Mouse (Mus musculus): ENCODE results near the gene Ppp1r11. TPM values are rescaled to one million over a fixed set of nuclear protein-coding genes. Genes with fewer than 3 reads are reported as not detected.

Gene Ppp1r11
- polyA plus RNA-seq, 1 experiment from 2014 or later, result 73.1 TPM

DNA sequence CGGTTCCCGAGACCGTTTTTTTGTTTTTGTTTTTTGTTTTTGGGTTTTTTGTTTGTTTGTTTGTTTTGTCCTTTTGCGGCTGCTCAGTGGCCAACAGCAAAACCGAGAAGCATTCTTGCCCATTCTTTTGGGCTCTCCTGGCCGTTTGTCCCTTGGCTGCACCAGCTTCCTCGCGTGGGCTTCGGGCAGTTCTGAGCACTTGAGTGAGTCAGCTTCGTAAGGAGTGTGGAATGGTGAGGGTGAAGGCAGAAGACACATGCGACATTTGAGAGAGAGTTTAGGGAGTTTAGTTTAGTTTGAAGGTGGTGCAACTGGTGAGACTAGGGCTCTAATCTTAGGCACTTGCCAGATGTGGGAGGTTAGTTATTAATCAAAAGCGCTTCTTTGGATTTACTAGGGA, 7.3 kb upstream of the Ppp1r11 start:
- Histone ChIP-seq H3K27me3 (no peaks in the 10 kb centered on the region), H3K9me3 (replicated peaks) (no peaks in the 10 kb centered on the region), H3K4me3 (peak overlapping the region; percentile 76), H3K27ac (peak overlapping the region; percentile 87), H3K4me1 (replicated peaks) (peaks cover 14% of the 10 kb centered on the region), H3K9ac (peak overlapping the region; percentile 69), H3K36me3 (peaks cover 16% of the 10 kb centered on the region), H3K4me2 (peak overlapping the region; percentile 83)
- ATAC-seq (replicated peaks; ENCODE audit: insufficient number of reproducible peaks, insufficient read depth, low FRiP score, low read depth), result no peak
- 11% methylated on average over 12 of the region's 12 CpGs for WGBS

DNA sequence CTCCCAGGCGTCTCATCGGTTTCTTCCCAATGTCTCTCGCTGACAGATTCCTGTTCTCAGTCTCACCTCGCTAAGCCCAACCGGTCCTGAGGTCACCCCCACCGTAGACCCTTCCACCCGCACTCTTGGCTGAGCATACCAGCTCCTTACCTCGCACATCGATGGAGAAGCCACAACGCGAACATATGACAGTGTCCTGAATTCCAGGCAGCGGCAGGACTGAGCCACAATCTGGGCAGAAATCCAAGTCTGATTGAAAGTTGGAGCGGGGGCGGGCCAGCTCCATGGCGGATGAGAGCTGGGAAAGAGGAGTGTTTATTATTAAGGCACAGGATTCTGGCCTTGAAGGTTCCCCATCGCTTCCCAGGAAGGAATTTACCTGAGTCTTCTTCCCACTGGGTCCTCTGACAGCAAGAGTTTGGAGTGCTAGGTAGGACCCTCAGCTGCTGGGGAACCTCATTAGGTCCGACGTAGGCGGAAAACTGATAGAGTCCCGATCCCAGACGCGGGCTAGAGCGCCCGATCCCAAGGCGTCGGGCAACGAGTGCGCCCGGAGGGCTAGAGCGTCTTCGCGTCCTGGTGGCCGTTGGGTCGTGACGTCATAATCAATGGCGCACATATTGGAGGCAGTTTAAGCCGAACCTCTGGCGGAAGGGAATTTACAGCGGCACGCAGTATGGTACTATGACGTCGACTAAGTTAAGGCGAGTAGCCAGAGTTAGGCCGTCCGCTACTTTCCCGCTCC, 6.6 kb upstream of the Ppp1r11 start, which contains the start of the genes Znrd1 and Znrd1as:
Znrd1 (minus strand) TSS at position 561 of the 745 bp plus-strand sequence.
Znrd1as (plus strand) TSS at position 594 of the 745 bp plus-strand sequence.
- WGBS, result under 1% methylated on average over 46 of the region's 46 CpGs
- Histone ChIP-seq H3K27me3 (no peaks in the 10 kb centered on the region), H3K27ac (peak within 1 kb of the TSS; percentile 87), H3K4me1 (replicated peaks) (peaks cover 14% of the 10 kb centered on the region), H3K9ac (peak within 1 kb of the TSS; percentile 79), H3K4me2 (peak within 1 kb of the TSS; percentile 83), H3K36me3 (peaks cover 16% of the 10 kb centered on the region), H3K4me3 (peak within 1 kb of the TSS; percentile 76), H3K9me3 (replicated peaks) (no peaks in the 10 kb centered on the region)
- ATAC-seq (replicated peaks; ENCODE audit: insufficient number of reproducible peaks, insufficient read depth, low FRiP score, low read depth), result peak; percentile 96

DNA sequence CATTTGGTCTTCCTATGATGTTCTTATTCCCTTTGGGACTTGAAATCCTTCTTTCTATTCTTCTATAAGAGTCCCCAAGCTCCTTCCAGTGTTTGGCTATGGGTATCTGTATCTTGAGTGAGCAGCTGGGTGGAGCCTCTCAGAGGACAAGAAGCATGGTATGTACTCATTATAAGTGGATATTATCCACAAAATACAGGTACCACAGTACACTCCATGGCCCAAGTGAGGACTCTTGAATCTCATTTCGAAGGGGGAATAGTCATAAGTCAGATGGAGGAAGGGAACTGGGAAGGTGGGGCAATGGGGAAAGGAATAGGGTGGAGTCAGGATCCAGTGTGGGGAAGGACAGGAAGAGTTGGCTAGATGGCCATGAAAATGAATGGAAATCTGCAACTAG, 1.5 kb upstream of the Ppp1r11 start:
- Histone ChIP-seq H3K4me3 (no peak overlapping the region), H3K4me1 (replicated peaks) (peaks cover 16% of the 10 kb centered on the region), H3K9me3 (replicated peaks) (no peaks in the 10 kb centered on the region), H3K9ac (no peak overlapping the region), H3K36me3 (peaks cover 26% of the 10 kb centered on the region), H3K4me2 (no peak overlapping the region), H3K27ac (no peak overlapping the region), H3K27me3 (no peaks in the 10 kb centered on the region)
- no peak for ATAC-seq (replicated peaks; ENCODE audit: insufficient number of reproducible peaks, insufficient read depth, low FRiP score, low read depth)
- 88% methylated on average over 1 of the region's 1 CpGs for WGBS

DNA sequence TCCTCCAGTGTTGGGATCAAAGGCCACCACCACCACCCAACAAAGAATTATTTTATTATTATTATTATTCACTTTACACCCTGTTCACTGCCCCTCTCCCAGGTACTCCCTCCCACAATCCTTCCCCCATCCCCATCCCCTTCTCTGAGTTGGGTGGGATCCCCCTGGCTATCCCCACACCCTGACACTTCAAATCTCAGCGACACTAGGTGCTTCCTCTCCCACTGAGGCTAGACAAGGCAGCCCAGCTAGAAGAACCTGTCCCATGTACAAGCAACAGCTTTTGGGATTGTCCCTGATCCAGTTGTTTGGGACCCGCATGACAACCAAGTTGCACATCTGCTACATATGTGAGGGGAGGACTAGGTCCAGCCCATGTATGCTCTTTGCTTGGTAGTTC, 1.1 kb upstream of the Ppp1r11 start:
- Histone ChIP-seq H3K4me1 (replicated peaks) (peaks cover 15% of the 10 kb centered on the region), H3K9ac (no peak overlapping the region), H3K4me2 (no peak overlapping the region), H3K4me3 (no peak overlapping the region), H3K27me3 (peaks cover under 1% of the 10 kb centered on the region; the same call in 1 of the 2 replicates), H3K36me3 (peaks cover 26% of the 10 kb centered on the region), H3K9me3 (replicated peaks) (no peaks in the 10 kb centered on the region), H3K27ac (no peak overlapping the region)
- 75% methylated on average over 2 of the region's 2 CpGs for WGBS
- ATAC-seq (replicated peaks; ENCODE audit: insufficient number of reproducible peaks, insufficient read depth, low FRiP score, low read depth), result no peak

DNA sequence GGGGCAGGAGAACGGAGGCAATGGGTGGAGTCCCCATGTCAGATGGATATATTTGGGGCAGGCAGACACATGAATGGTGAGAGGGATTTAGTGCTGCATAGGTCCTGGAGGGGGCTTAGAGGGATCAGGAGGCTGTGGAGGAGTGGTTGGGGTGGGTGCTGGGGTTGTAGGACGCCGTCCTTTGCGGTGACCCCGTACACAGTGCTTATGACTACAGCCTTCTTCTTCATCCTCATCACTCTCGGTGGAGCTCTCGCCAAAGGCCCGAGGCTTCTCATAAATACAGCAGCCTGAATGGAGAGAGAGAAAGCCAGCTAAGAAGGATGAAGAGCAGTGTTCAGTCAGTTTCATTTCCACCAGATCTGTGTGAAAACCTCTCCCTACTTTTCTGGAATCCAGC, 2.3 kb downstream of the Ppp1r11 start:
- Histone ChIP-seq H3K36me3 (peaks cover 12% of the 10 kb centered on the region), H3K9me3 (replicated peaks) (no peaks in the 10 kb centered on the region), H3K4me3 (no peak overlapping the region), H3K27me3 (peaks cover 30% of the 10 kb centered on the region), H3K4me1 (replicated peaks) (peaks cover 23% of the 10 kb centered on the region), H3K4me2 (no peak overlapping the region), H3K9ac (no peak overlapping the region), H3K27ac (no peak overlapping the region)
- no peak for ATAC-seq (replicated peaks; ENCODE audit: insufficient number of reproducible peaks, insufficient read depth, low FRiP score, low read depth)
- 92% methylated on average over 8 of the region's 8 CpGs for WGBS

DNA sequence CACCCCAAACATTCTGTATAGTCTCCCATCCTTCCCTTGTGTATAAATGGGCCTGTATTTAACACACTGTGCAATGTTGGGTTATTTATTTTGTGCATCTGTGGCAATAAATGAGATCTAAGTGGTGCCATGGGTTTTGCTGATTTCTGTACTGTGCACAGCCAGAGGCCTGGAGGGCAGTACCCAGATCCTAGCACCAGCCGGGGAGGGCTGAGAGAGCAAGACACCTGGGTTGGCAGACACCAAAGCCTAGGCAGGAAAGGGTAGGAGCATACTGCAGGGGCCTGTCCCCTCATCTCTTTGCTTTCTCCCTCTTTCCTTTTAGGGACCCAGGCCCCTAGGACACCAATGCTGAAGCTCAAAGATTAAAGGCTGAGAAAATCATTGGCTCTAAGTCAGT, 3.3 kb downstream of the Ppp1r11 start:
- Histone ChIP-seq H3K4me1 (replicated peaks) (peaks cover 26% of the 10 kb centered on the region), H3K9ac (no peak overlapping the region), H3K4me2 (no peak overlapping the region), H3K9me3 (replicated peaks) (no peaks in the 10 kb centered on the region), H3K36me3 (peaks cover 9% of the 10 kb centered on the region; the same call in 1 of the 2 replicates), H3K27me3 (peaks cover 40% of the 10 kb centered on the region), H3K4me3 (no peak overlapping the region), H3K27ac (no peak overlapping the region)
- WGBS, result 83% methylated on average over 1 of the region's 1 CpGs
- no peak for ATAC-seq (replicated peaks; ENCODE audit: insufficient number of reproducible peaks, insufficient read depth, low FRiP score, low read depth)

DNA sequence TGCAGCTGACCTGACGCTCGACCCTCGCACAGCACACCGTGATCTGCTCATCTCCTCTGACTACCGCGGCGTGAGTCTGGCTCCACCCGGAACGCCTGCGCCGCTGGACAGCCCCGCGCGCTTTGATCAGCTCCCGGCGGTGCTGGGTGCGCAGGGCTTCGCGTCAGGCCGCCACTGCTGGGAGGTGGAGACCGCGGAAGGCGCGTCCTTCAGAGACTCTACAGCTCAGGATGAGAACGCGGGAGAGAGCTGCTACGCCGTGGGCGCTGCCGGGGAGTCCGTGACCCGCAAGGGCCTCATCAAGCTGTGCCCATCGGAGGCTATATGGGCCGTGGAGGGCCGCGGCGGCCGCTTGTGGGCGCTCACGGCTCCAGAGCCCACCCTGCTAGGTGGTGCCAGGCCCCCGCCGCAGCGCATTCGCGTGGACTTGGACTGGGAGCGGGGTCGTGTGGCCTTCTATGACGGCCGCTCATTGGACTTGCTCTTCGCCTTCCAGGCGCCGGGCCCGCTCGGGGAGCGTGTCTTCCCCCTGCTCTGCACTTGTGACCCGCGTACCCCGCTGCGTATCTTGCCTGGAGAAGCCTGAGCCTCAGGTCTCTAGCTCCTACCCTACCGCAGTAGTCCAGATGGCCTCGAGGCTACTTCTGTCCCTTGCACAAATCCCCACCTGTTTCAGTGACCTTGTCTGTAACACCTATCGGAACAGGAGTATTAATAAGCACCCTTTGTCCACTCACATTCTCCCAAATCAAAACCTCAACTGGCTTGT, 4.3 kb downstream of the Ppp1r11 start:
- under 1% methylated on average over 62 of the region's 62 CpGs for WGBS
- peak overlapping the region; percentile 62 for H3K4me3 ChIP-seq
- peak overlapping the region; percentile 66 for H3K9ac ChIP-seq
- ATAC-seq (replicated peaks; ENCODE audit: insufficient number of reproducible peaks, insufficient read depth, low FRiP score, low read depth), result no peak
- H3K27ac ChIP-seq, result no peak overlapping the region
- peaks cover 37% of the 10 kb centered on the region for H3K4me1 ChIP-seq (replicated peaks)
- H3K9me3 ChIP-seq (replicated peaks), result no peaks in the 10 kb centered on the region
- H3K27me3 ChIP-seq, result peaks cover 50% of the 10 kb centered on the region
- peaks cover 9% of the 10 kb centered on the region; the same call in 1 of the 2 replicates for H3K36me3 ChIP-seq
- peak overlapping the region; percentile 99 for H3K4me2 ChIP-seq

DNA sequence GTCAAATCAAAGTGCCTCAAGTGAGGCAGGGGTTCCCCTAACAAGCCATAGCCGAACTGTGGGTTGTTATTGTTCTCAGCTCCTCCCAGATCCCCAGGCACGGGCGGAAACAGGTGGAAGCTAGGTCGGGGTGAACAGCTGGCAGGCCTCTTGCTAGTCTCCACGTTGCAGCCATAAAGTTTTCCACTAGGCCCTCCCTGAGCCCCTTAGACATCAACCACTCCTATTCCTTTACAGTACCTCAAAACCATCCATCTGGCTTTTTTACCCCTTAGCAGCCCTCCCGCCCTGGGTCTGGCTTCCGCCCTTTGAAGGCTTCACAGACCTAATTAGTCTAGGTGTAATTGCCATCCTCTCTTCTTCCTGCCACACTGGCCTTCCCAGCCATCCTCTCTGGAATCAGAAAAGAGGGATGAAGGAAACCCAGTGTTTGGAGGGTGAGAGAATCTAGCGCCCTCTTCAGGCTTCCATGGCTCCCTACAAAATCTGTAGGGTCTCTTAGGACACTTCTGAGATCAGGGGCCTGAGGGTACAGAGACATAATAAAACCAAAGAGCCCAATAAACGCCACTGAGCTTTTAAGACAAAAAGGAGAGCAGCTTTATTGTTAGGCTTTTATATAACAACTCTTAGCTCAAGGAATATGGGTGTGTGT, 7.3 kb downstream of the Ppp1r11 start:
- Histone ChIP-seq H3K27me3 (peaks cover 73% of the 10 kb centered on the region), H3K9me3 (replicated peaks) (no peaks in the 10 kb centered on the region), H3K4me2 (no peak overlapping the region), H3K4me1 (replicated peaks) (peaks cover 27% of the 10 kb centered on the region), H3K9ac (no peak overlapping the region), H3K4me3 (no peak overlapping the region), H3K27ac (no peak overlapping the region), H3K36me3 (peaks cover 7% of the 10 kb centered on the region; the same call in 1 of the 2 replicates)
- no peak for ATAC-seq (replicated peaks; ENCODE audit: insufficient number of reproducible peaks, insufficient read depth, low FRiP score, low read depth)
- 25% methylated on average over 9 of the region's 9 CpGs for WGBS

DNA sequence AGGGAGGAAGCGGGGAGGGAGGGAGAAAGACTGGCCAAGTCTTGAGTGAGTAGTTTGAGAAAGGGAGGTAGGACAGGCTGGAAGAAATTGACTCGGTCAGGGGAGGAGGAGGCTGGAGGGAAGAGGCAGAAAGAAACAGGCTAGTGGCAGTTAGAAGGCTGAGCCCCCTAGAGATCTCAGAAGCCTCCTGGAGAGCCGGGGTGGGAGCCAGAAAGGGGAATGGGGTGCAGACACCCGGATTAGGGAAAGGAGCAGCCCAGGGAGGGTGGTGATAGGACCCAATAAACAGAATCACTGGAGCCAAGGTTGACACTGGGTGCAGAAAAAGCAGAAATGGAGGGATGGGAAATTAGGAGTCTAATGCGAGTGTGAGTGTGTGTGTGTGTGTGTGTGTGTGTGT, 7.8 kb downstream of the Ppp1r11 start:
- Histone ChIP-seq H3K9me3 (replicated peaks) (no peaks in the 10 kb centered on the region), H3K9ac (no peak overlapping the region), H3K4me1 (replicated peaks) (peaks cover 27% of the 10 kb centered on the region), H3K4me3 (peak overlapping the region; percentile 49), H3K4me2 (peak overlapping the region; percentile 84), H3K27ac (no peak overlapping the region), H3K36me3 (0 out of 2 replicates have a peak, but pooled peaks cover 1% of the 10 kb centered on the region), H3K27me3 (peaks cover 73% of the 10 kb centered on the region)
- ATAC-seq (replicated peaks; ENCODE audit: insufficient number of reproducible peaks, insufficient read depth, low FRiP score, low read depth), result no peak
- 18% methylated on average over 5 of the region's 5 CpGs for WGBS

DNA sequence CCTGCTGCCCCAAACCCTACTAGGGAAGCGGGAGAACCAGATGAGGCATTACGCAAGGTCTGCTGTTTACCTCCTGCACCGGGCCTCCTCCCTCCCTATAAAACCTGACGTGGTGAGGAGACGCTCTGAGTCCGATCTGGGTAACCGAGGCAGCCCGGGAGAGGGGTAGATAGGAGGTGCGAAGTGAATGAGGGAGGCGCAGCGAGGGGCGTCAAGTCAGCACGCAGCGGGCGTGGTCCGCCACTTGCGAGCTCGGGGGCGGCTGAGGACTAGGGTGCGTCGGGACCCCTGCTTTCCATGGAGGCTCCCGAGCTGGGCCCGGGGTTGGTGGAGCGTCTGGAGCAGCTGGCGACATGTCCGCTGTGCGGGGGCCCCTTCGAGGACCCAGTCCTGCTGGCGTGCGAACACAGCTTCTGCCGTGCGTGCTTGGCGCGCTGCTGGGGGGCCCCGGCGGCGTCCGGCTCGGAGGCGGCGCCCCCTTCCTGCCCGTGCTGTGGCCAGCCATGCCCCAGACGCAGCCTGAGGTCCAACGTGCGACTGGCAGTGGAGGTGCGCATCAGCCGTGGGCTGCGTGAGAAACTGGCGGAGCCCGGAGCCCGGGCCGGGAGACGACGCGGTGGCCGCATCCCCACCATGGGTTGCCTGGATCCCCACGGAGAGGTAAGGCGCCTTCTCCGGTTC, 8.6 kb downstream of the Ppp1r11 start, which contains the start of gene Rnf39:
Rnf39 (plus strand) TSS at position 128 of the 681 bp plus-strand sequence.
- 0 out of 2 replicates have a peak, but pooled peaks have one; percentile 14 for ATAC-seq (replicated peaks; ENCODE audit: insufficient number of reproducible peaks, insufficient read depth, low FRiP score, low read depth)
- H3K9ac ChIP-seq, result peak within 1 kb of the TSS; percentile 31
- peak within 1 kb of the TSS; percentile 84 for H3K4me2 ChIP-seq
- no peaks in the 10 kb centered on the region for H3K9me3 ChIP-seq (replicated peaks)
- no peaks in the 10 kb centered on the region for H3K36me3 ChIP-seq
- peaks cover 27% of the 10 kb centered on the region for H3K4me1 ChIP-seq (replicated peaks)
- WGBS, result 2% methylated on average over 59 of the region's 59 CpGs
- peaks cover 73% of the 10 kb centered on the region for H3K27me3 ChIP-seq
- peak within 1 kb of the TSS; percentile 49 for H3K4me3 ChIP-seq
- H3K27ac ChIP-seq, result no peak within 1 kb of the TSS

All from heart, embryonic 15.5 days (tissue).